7 mouse cellular contexts compared by ENCODE assay signal in the genomic region with DNA sequence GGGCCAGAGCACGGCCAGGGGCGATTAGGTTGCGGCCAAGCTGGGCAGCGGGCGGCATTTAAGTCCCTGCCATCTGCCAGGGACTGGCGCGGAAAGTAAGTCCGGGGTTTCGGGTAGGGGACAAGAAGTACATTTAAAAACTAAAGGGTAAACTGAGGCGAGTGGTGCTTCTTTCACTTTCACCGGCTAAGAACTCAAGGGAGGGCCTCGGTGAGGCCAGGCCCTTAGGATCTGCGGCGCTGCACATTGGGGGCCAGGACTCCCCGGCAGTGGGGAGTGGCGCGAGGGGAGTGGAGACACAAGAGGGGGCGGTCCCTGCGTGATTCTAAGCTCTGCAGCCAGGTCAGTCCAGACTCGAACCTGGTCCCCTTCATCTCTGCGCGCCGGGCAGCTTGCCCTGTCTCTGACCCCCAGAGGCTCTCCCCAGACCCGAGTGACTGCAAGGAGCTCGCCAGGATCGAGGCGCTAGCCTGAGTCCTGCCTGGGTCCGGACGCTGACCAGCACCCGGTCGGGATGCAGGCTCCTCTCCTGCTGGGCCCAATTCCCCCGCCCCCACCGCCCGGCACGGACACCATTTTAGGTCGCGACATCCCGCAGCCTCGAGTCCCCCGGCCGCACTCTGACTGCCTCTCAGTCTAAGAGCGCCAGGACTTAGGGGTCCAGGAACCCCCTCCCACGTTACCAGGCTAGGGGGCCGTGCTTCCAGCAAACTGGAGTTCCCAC. TPM values are rescaled to one million over a fixed set of nuclear protein-coding genes. Genes with fewer than 3 reads are reported as not detected.
DNase-seq lines count a peak whose midpoint lies in the region; ATAC-seq and TF ChIP-seq lines count a peak whose summit lies in the region.

No protein-coding gene starts in this region.

- peak overlapping the region; percentile 96 for H3K27ac ChIP-seq in embryonic facial prominence, embryonic 13.5 days
- H3K27ac ChIP-seq in heart, embryonic 16.5 days (ENCODE audit: low read length), result peak overlapping the region; percentile 87

- no peaks in the 10 kb centered on the region for H3K27me3 ChIP-seq in G1E (ENCODE audit: insufficient read depth, low read length)
- no peaks in the 10 kb centered on the region for H3K27me3 ChIP-seq in embryonic facial prominence, embryonic 13.5 days
- H3K27me3 ChIP-seq in heart, embryonic 16.5 days (ENCODE audit: control insufficient read depth, insufficient read depth, low read length), result no peaks in the 10 kb centered on the region

- WGBS in embryonic facial prominence, embryonic 13.5 days, result under 1% methylated on average over 44 of the region's 44 CpGs
- WGBS in heart, embryonic 16.5 days, result under 1% methylated on average over 42 of the region's 44 CpGs

- H3K9ac ChIP-seq in embryonic facial prominence, embryonic 13.5 days, result peak overlapping the region; percentile 83
- peak overlapping the region; percentile 85 for H3K9ac ChIP-seq in heart, embryonic 16.5 days (ENCODE audit: low read length)

- H3K4me1 ChIP-seq in G1E (ENCODE audit: insufficient read depth, low read depth, low read length), result peaks cover 53% of the 10 kb centered on the region
- peaks cover 25% of the 10 kb centered on the region for H3K4me1 ChIP-seq in embryonic facial prominence, embryonic 13.5 days
- peaks cover 17% of the 10 kb centered on the region for H3K4me1 ChIP-seq in heart, embryonic 16.5 days (ENCODE audit: control insufficient read depth, insufficient read depth, low read length)

- ATAC-seq in G1E (ENCODE audit: extremely low read depth, insufficient number of reproducible peaks, low FRiP score, poor library complexity, severe bottlenecking), result no peak
- ATAC-seq in embryonic facial prominence, embryonic 13.5 days (ENCODE audit: insufficient number of reproducible peaks, insufficient read depth, low FRiP score, low TSS enrichment, low read depth), result no peak; the same call in 1 of the 2 replicates
- 0 out of 2 replicates have a peak, but pooled peaks have one; percentile 0 for ATAC-seq in heart, embryonic 16.5 days (replicated peaks; ENCODE audit: extremely low read depth, insufficient read depth, low FRiP score)

- H3K9me3 ChIP-seq in G1E (replicated peaks), result no peaks in the 10 kb centered on the region
- H3K9me3 ChIP-seq in embryonic facial prominence, embryonic 13.5 days, result no peaks in the 10 kb centered on the region
- H3K9me3 ChIP-seq in heart, embryonic 16.5 days (replicated peaks; ENCODE audit: control insufficient read depth, low read length), result no peaks in the 10 kb centered on the region

- peak overlapping the region; percentile 78 for H3K4me3 ChIP-seq in G1E (ENCODE audit: low read depth, low read length)
- H3K4me3 ChIP-seq in embryonic facial prominence, embryonic 13.5 days, result peak overlapping the region; percentile 81
- peak overlapping the region; percentile 82 for H3K4me3 ChIP-seq in heart, embryonic 16.5 days (ENCODE audit: low read length)

- DNase-seq in G1E (ENCODE audit: low spot score), result peak; percentile 72
- peak; percentile 67 for DNase-seq in adrenal gland, adult 8-10 months
- DNase-seq in kidney, postnatal 36 days, result peak; percentile 38 to 65
- DNase-seq in lung, postnatal 4 days, result peak; percentile 71 to 73
- DNase-seq in spleen, postnatal 10 days (ENCODE audit: low spot score in 2 of 2), result peak; percentile 70 to 71

- peak overlapping the region; percentile 93 for H3K4me2 ChIP-seq in embryonic facial prominence, embryonic 13.5 days
- H3K4me2 ChIP-seq in heart, embryonic 16.5 days (ENCODE audit: low read depth, low read length), result peak overlapping the region; percentile 95

- peaks cover 56% of the 10 kb centered on the region for H3K36me3 ChIP-seq in G1E (replicated peaks)
- H3K36me3 ChIP-seq in embryonic facial prominence, embryonic 13.5 days, result peaks cover 27% of the 10 kb centered on the region
- H3K36me3 ChIP-seq in heart, embryonic 16.5 days (ENCODE audit: control insufficient read depth, insufficient read depth), result peaks cover 20% of the 10 kb centered on the region

- no peak for TF ChIP-seq CTCF in G1E (IDR thresholded peaks at IDR 0.05; ENCODE audit: low read depth, low read length)

RNA-seq across cellular contexts. Expression of a gene that starts 0.7 kb away (rescaled TPM):
- total RNA-seq in G1E (2014; fragmentation: Nextera tagmentation), result 44.7 and 52.9 TPM in 2 replicates
- 22.4 and 27.5 TPM in 2 replicates for total RNA-seq in G1E (2017)
- 64.0 and 72.5 TPM in 2 replicates for polyA plus RNA-seq in G1E (2012)
- 10 to 100 TPM; 33.8 to 57.6 (median 46.8) TPM for total RNA-seq in adrenal gland, adult 8-10 months (2022)
- polyA plus RNA-seq in embryonic facial prominence, embryonic 13.5 days (2015; fragmentation: Nextera tagmentation; extraction: Ambion mirVana), result 22.2 and 25.1 TPM in 2 replicates
- polyA plus RNA-seq in heart, embryonic 16.5 days (2015; fragmentation: Nextera tagmentation; extraction: Ambion mirVana), result 16.4 and 16.9 TPM in 2 replicates

RNA-seq across cellular contexts. Expression of a gene that starts 27.8 kb away (rescaled TPM):
- 92.0 and 92.7 TPM in 2 replicates for total RNA-seq in G1E (2014; fragmentation: Nextera tagmentation)
- total RNA-seq in G1E (2017), result 374 and 411 TPM in 2 replicates
- 108 and 177 TPM in 2 replicates for polyA plus RNA-seq in G1E (2012)
- 100 to 1,000 TPM; 219 to 265 (median 258) TPM for total RNA-seq in adrenal gland, adult 8-10 months (2022)
- 286 and 293 TPM in 2 replicates for polyA plus RNA-seq in embryonic facial prominence, embryonic 13.5 days (2015; fragmentation: Nextera tagmentation; extraction: Ambion mirVana)
- 201 and 223 TPM in 2 replicates for polyA plus RNA-seq in heart, embryonic 16.5 days (2015; fragmentation: Nextera tagmentation; extraction: Ambion mirVana)

RNA-seq across cellular contexts. Expression of a gene that starts 40.1 kb away (rescaled TPM):
- total RNA-seq in G1E (2014; fragmentation: Nextera tagmentation) (39.8 and 70.6 TPM in 2 replicates), G1E (2017) (36.8 and 37.4 TPM in 2 replicates)
- 11.7 and 11.8 TPM in 2 replicates for polyA plus RNA-seq in G1E (2012)
- total RNA-seq in adrenal gland, adult 8-10 months (2022), result 10 to 100 TPM; 59.3 to 87.5 (median 74.9) TPM
- polyA plus RNA-seq in embryonic facial prominence, embryonic 13.5 days (2015; fragmentation: Nextera tagmentation; extraction: Ambion mirVana), result 23.4 and 26.5 TPM in 2 replicates
- polyA plus RNA-seq in heart, embryonic 16.5 days (2015; fragmentation: Nextera tagmentation; extraction: Ambion mirVana), result 15.1 and 20.1 TPM in 2 replicates
